Mouse (Mus musculus) frontal cortex, postnatal 14 days (tissue): Measurements from ENCODE around the gene Elk3.
"Not testable (repeated sequence)": the region's sequence is repeated elsewhere in the genome, so short reads cannot be mapped to it uniquely, and the experiment has no call there.

Experiments used
- DNase-seq, 2 experiments: peaks; one replicate each; pipeline ENCODE4 v3.0.0; 2022; ENCODE audit warnings: low spot score in 2 of 2

Elk3 gene

GRCm38 (mm10) chr10:93310721-93311411, at the start of gene Elk3:
Gene Elk3 (minus strand): TSS chr10:93311135.
- no peak for DNase-seq

DNA sequence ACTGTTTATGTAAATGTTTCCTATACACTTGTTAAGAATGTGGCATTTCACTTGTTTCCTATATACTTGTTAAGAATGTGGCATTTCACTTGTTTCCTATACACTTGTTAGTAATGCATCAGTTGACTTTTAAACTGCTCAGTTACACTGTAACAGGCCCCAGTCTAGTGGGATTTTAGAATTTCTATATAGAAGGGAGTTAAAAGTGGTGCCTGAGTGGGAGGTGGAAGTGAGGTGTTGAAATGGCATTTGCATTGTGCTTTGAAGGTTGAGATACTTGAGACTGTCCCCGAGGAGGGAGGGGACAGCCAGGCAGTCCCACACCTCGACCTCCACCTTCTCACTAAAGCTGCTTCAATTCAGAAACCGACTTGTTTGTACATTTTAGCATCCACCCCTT, 49.7 kb upstream of the Elk3 start:
- no peak for DNase-seq

DNA sequence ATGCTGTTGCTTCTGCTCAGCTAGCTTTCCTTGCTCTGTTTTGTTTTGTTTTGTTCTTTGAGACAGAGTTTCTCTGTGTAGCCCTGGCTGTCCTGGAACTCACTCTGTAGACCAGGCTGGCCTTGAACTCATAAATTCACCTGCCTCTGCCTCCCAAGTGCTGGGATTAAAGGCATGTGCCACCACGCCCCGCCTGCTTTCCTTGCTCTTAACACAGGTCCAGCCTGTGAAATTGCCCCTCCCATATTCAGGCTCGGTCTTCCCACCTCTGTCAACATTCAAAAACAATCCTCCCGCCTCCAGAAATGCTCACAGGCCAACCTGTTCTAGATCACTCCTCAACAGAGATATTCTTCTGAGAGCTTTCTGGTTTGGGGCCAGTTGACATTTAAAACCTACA, 49.3 kb upstream of the Elk3 start:
- not testable (repeated sequence) for DNase-seq

DNA sequence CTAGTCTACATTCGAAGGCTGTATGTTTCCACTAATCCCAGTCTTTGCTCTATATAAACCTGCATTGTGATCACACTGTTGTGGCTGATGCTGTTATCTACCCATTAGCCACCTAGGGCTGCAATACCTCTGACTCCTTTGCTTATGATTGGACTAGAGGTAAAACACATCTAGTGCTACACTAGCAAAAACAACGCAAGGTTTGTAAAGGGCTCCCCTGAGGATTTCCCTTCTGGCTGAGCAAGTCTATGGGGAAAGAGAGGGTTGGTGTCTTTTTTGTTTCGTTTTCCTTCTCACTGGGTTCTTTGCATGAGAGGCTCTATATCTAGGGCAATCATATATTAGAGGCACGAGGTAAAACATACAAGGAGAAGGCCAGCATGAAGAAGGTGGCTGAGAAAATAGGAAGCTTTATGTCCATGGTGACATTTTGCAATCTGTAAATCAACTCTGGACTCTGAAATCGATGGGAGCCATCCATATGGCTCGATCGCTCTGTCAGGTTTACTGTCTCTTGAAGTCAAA, 48.5 kb upstream of the Elk3 start:
- DNase-seq, result no peak

DNA sequence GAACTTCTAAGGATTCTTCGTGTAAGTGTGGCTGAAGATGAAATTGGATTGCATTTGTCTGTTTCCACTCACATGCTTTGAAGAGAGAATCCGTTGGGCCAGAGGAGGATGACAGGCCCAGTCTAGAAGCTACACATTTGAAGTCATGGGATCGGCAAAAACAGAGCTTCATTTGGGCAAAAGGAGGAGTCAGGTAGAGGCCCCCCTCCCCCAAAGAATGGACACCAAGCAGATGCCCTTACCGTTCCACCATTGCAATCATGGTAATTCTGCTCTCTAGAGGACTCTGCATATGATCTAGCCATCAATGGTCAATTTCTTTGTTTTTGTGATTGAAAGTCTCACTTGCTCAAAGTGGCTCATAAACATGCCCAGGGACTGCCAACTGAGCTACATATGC, 47.9 kb upstream of the Elk3 start:
- DNase-seq, result no peak

DNA sequence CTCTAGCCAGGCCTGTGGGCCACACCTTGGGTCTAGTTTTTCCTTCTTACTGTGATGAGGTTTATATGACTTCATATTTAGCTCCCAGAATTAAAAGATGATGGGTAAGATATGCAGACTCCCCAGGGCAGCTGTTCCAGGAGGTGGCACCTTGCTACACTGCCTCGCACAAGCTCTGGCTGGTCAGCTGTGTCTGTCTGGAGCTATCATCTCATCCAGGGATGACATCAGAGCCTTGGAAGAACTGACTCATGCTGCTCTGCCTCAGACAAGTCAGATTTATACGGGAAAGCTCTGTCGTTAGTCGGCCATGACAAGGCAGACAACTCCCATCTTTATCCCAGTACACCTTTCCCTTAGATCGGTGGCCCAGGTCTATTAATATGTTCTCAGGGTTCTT, 46.2 kb upstream of the Elk3 start:
- DNase-seq, result no peak

DNA sequence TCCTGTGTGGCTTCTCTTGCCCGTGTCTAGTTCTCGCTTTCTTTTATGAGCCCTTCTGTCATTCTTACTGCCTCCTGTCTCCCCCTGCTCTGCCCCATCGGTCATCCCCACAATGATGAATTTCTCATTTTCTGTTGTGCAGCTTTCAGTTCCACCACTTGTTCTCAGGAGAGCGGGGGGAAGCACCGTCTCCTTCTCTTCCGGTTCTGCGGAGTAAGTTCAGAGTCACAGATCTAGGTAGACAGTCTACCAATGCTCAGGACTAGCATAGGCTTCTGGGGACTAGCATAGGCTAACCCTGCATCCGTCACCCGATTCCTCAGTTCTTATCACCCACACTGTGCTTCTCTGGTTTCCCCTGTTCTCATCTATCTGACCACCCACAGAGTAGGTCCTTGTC, 45.2 kb upstream of the Elk3 start:
- DNase-seq, result no peak

DNA sequence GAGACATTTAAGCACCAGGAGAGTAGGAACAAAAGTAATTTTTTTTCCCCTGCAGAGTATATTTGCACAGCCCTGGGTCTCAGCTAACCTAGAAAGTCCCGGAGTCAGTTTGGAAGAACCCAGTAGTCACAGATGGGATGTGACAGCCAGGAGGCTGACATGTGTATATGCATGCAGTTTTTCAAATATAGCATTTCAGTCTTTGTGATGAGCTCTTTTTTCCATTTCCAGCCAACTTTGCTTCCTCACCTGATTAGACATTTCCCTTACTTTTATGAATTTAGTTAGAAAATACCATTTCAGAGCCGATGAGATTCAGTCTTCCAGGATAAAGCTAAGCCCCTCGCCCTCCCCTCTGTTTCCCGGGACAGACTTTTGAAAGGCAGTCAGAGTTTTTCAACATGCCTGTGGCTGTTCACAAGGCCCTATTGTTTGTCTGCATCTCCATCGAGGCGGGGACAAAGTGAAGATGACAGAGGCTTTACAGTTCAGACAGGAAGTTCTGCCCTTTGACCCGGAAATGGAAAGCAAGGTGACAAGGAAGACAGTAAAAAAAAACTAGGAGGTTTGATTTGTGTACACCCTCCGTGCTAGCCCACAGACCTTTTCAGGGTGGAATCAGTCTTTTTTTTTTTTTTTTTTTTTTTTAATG, 44.5 kb upstream of the Elk3 start:
- no peak for DNase-seq

DNA sequence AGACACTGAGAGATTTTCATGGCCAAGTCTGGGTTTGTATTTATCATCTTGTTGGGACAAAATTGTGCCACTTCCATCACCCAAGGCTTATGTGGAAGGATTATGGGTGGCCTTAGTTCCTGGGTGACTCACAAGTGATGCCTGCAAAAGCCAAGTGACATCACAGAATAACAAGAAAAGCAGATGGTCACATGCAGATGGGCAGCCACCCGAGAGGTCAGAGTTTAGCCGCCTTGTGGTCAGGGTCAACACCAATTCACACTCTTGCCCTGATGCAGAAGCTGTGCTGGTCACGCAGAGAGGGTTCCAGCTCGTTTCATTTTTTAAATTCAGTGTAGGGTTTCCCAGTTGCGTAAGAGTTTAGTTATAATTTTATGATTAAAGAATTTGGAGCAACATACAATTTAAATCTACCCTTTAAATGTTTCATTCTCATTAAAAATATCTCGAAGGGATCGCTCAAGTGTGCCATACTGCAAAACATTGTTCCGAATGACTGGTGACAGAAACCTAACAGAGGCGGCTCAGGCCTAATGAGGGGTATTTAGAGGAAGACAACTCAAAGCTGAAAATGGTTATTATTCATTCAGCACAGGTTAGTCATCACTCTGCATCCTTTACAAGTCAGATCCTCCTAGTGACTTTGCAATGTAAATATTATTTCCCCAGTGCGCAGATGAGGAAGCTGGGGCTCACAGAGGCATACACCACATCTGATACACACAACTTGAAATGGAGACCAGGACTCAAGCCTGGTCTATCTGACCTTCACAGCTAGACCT, 42.8 kb upstream of the Elk3 start:
- no peak for DNase-seq

DNA sequence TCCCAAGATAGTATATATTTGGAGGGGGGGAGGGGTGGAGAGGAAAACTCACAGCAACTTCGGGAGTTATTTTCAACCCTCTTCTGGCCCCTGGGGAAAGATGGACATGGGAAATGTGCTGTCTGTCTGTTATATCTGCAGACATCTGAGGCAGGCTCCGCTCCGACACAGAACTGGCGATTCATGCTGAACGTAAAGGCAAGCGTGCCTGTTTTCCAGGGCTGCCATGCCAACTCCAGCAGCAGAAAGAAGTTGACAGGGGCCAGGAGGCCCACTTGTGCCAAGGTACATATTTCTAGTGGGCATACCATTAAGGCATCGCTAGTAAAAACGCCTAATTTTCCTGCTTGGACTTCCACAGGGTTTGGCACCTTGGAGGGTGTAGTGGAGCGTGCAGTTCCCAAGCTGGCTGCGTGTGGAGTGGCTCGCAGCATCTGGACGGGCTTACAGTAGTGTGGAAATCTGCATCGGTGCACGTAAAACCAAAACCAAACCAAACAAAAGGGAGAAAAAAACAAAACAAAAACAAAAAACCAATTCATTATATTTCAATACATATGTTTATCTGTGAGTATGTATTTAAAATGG, 37.1 kb upstream of the Elk3 start:
- DNase-seq, result no peak

GRCm38 (mm10) chr10:93347387-93347786, 36.5 kb upstream of the Elk3 start:
- DNase-seq, result no peak

- no peak for DNase-seq
Measured at GRCm38 (mm10) chr10:93346208-93346936, 35.4 kb upstream of the Elk3 start.

DNA sequence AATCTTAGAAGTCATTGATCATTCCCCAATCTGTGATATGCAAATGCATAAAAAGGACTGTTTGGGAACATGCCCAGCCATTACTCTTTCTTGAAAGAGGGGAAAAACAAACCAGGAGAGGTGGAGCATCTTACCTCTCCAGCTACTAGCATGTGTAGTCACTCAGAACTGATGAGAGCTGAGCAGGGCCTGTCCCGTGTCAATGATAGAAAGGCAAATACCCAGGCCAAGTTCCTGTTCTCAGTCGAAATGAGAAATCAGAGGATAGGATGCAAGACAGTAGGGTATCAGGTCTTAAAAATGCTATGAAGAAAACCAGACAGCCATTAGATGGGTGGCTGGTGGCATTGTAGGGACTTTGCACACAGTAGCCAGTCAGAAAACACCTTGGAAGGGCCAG, 34.6 kb upstream of the Elk3 start:
- no peak for DNase-seq

DNA sequence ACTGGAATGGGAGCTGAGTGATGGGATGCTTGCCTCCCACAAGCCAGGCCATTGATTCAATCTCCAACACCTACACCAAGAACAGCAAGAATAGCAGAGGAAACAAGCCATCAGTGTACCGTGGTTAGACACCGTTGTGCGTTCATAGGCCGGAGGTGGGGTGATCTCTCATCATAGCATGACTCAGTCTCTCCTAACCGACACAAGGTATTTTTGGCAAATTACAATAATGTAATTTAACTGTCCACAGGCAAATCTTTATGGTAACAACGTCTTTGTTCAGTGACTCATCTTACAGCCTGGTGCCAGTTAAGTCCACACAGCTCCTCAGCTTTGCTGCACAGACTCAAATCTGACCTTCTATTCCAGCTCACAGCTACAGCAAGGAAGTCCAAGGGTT, 32.5 kb upstream of the Elk3 start:
- no peak for DNase-seq

DNA sequence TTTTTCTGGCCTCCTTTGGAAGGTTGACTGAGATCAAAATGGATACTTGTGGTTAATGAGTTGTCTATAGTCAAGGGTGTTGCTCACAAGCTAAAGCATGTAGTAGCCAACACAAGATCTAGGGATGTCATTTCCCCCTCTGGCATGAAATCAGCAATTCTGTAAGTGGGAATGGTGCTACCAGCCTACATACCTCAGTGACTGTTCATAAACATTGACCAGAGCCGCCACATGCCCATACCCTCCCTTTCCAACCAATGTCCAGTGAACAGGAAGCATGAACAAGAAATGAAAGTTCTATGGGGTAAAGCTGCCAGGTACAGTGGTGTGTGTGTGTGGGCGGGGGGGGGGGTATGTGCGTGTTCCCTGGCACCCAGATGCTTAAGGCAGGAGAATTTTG, 32.1 kb upstream of the Elk3 start:
- DNase-seq, result no peak

- DNase-seq, result no peak
Measured at GRCm38 (mm10) chr10:93338526-93338925, 27.6 kb upstream of the Elk3 start.

DNA sequence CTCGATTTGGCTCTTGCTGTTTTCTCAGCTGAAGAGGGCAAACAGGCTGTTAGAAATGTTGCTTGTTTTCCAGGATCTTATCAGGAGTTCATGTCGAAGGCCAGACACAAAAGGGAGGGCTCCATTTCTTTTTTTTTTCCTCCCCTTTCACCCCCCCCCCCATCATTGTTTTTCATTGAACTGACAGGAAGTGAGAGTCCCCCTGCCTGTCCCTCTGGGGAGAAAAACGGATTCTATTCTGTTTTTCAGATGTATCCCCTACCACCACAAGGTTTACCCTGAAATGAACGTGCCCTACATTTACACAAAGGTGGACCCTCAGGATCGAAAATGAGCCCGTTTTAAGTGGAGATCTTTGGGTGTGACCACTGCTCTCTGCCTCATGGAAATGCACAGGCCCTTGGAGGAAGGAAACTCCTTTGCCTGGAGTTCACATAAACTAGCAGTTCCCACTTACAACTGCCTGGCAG, 25.6 kb upstream of the Elk3 start:
- DNase-seq, result no peak

GRCm38 (mm10) chr10:93335828-93336461, 25.0 kb upstream of the Elk3 start:
- DNase-seq, result no peak

DNA sequence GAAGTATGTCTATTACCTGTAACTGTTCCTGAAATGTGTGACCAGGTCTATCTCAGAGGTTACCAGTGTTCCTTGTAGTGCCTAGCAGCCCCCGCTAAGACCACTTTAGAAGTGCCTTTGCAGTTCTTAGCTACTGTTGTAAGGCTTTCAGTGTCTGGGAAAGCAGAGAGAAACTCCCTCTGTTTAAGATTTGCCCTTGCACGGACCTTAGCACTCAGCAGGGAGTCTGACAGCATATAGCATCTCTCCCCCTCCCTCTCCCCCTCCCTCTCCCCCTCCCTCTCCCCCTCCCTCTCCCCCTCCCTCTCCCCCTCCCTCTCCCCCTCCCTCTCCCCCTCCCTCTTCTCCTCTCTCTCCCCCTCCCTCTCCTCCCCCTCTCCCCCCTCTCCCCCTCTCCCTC, 24.1 kb upstream of the Elk3 start:
- DNase-seq, result no peak

- DNase-seq, result no peak
Measured at GRCm38 (mm10) chr10:93333239-93333638, 22.3 kb upstream of the Elk3 start.

DNA sequence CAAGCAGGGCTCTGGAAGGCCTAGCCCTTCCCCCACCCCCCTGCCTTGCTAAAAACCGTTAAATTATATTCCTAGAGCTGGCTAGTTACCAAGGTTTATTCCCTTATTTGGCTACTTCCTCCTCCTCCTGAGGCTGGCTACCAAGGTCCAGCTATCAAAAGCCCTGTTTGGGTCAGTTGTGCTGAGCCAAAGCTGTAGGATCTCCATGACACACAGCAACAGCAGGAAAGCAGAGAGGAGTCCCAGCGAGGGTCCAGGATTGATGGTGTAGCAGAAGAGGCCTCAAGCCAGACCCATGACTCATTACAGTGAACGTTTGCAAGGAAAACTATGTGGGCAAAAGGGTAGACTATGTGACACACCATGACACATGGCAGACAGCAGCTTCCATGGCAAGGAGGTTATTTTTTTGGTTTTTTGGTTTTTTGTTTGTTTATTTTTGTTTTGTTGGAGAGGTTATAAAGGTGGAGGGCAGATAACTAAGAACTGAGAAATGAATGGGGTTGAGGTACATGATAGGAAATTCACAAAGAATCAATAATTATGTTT, 21.4 kb upstream of the Elk3 start:
- no peak for DNase-seq
